Mouse (Mus musculus): Measurements from ENCODE around the gene Palm2. TPM values are rescaled to one million over a fixed set of nuclear protein-coding genes. Genes with fewer than 3 reads are reported as not detected.
A peak's percentile ranks its signal among the peaks of the same experiment; 100 is the strongest.
"Not testable (repeated sequence)": the region's sequence is repeated elsewhere in the genome, so short reads cannot be mapped to it uniquely, and the experiment has no call there.

The Palm2 gene
- 4.0 TPM in 2 replicates for polyA plus RNA-seq (2015; fragmentation: Nextera tagmentation; extraction: Ambion mirVana)

- Histone ChIP-seq H3K27ac (no peak within 1 kb of the TSS), H3K36me3 (no peaks in the 10 kb centered on the region), H3K4me3 (replicated peaks) (peak within 1 kb of the TSS; percentile 59), H3K4me1 (peaks cover 18% of the 10 kb centered on the region), H3K4me2 (peak within 1 kb of the TSS; percentile 99), H3K9me3 (no peaks in the 10 kb centered on the region), H3K27me3 (replicated peaks) (peaks cover 31% of the 10 kb centered on the region), H3K9ac (peak within 1 kb of the TSS; percentile 22; the same call in 1 of the 2 replicates)
- ATAC-seq (ENCODE audit: insufficient read depth, low FRiP score, low read depth): peak; percentile 59
- under 1% methylated on average over 67 of the region's 67 CpGs for WGBS
Observed at GRCm38 (mm10) chr4:57433941-57434704, at the start of gene Palm2. Gene Palm2, plus strand, starts transcription at chr4:57434247.

DNA sequence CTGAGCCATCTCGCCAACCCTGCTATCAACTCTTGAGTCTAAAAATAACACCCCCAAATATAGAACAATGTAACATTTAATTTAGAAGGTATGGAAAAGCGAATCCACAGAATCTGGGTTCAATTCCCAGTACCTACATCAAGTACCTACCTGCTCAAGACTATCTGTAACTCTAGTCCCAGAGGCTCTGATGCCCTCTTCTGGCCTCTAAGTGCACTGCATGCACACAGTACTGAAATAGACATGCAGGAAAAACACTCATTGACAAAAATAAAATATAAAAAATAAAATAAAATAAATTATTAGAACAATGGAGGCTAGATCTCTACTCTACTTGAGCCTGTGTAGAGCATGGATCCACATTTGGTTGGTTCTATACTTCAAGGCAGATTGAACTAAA is 49.7 kb upstream of the Palm2 start:
- 0 out of 2 replicates have a peak, but pooled peaks cover 2% of the 10 kb centered on the region for H3K4me1 ChIP-seq
- ATAC-seq (ENCODE audit: insufficient read depth, low FRiP score, low read depth): no peak
- no peak overlapping the region for H3K27ac ChIP-seq
- no peak overlapping the region for H3K4me2 ChIP-seq
- H3K9ac ChIP-seq: no peak overlapping the region
- 91% methylated on average over 2 of the region's 2 CpGs for whole genome bisulfite sequencing
- H3K27me3 ChIP-seq (replicated peaks): no peaks in the 10 kb centered on the region
- no peak overlapping the region for H3K4me3 ChIP-seq (replicated peaks)
- no peaks in the 10 kb centered on the region for H3K9me3 ChIP-seq
- no peaks in the 10 kb centered on the region for H3K36me3 ChIP-seq

GRCm38 (mm10) chr4:57391103-57391502 is 42.9 kb upstream of the Palm2 start:
- H3K9ac ChIP-seq: no peak overlapping the region
- H3K4me3 ChIP-seq (replicated peaks): no peak overlapping the region
- H3K27me3 ChIP-seq (replicated peaks): no peaks in the 10 kb centered on the region
- H3K27ac ChIP-seq: no peak overlapping the region
- peak; percentile 82 for ATAC-seq (ENCODE audit: insufficient read depth, low FRiP score, low read depth)
- H3K9me3 ChIP-seq: no peaks in the 10 kb centered on the region
- 54% methylated on average over 8 of the region's 8 CpGs for WGBS
- no peak overlapping the region for H3K4me2 ChIP-seq
- no peaks in the 10 kb centered on the region for H3K36me3 ChIP-seq
- no peaks in the 10 kb centered on the region for H3K4me1 ChIP-seq

DNA sequence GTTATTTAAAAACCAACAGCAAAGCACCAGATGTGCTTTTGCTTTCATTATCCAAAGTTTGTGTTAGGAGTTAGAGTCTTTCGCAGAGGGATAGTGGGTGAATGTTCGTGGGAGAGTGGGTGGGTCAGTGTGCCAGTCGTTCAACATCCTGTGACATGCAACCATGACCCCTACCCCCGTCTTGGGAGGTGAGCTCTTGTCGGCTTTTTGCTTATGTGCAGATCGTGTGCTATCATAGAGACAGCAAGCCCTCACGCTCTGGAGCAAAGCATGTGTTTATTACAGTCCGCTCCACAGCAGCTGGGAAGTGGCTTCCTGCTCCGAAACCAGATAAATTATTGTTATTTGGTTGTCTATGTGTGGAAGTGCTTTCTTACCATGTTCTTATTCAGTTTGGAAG is 37.6 kb upstream of the Palm2 start:
- peak overlapping the region; percentile 20; the same call in 1 of the 2 replicates for H3K4me3 ChIP-seq (replicated peaks)

GRCm38 (mm10) chr4:57412385-57412784 is 21.7 kb upstream of the Palm2 start:
- not testable (repeated sequence) for H3K9ac ChIP-seq; H3K27ac ChIP-seq; ATAC-seq (ENCODE audit: insufficient read depth, low FRiP score, low read depth); H3K9me3 ChIP-seq; H3K4me3 ChIP-seq (replicated peaks); H3K4me2 ChIP-seq; H3K4me1 ChIP-seq; H3K27me3 ChIP-seq (replicated peaks); H3K36me3 ChIP-seq
- 60% methylated on average over 6 of the region's 6 CpGs for WGBS

More for the DNA sequence above, 37.6 kb upstream of the Palm2 start:
- Histone ChIP-seq H3K9me3 (no peaks in the 10 kb centered on the region), H3K4me1 (no peaks in the 10 kb centered on the region), H3K27me3 (replicated peaks) (no peaks in the 10 kb centered on the region), H3K27ac (peak overlapping the region; percentile 26; the same call in 1 of the 2 replicates), H3K4me2 (no peak overlapping the region), H3K36me3 (no peaks in the 10 kb centered on the region), H3K9ac (no peak overlapping the region)
- ATAC-seq (ENCODE audit: insufficient read depth, low FRiP score, low read depth): no peak
- 50% methylated on average over 9 of the region's 9 CpGs for WGBS

- WGBS: 49% methylated on average over 7 of the region's 7 CpGs
Observed at GRCm38 (mm10) chr4:57413016-57413415, 21.0 kb upstream of the Palm2 start.

GRCm38 (mm10) chr4:57413670-57414069 is 20.4 kb upstream of the Palm2 start:
- H3K36me3 ChIP-seq; H3K4me1 ChIP-seq; H3K9me3 ChIP-seq; H3K27ac ChIP-seq; ATAC-seq (ENCODE audit: insufficient read depth, low FRiP score, low read depth); H3K4me3 ChIP-seq (replicated peaks); H3K27me3 ChIP-seq (replicated peaks); H3K4me2 ChIP-seq; H3K9ac ChIP-seq: not testable (repeated sequence)
- WGBS: 85% methylated on average over 11 of the region's 11 CpGs

More at GRCm38 (mm10) chr4:57413016-57413415, 21.0 kb upstream of the Palm2 start:
- H3K36me3 ChIP-seq: no peaks in the 10 kb centered on the region
- no peak overlapping the region for H3K4me3 ChIP-seq (replicated peaks)
- no peaks in the 10 kb centered on the region for H3K4me1 ChIP-seq
- H3K27ac ChIP-seq: no peak overlapping the region
- H3K4me2 ChIP-seq: no peak overlapping the region
- no peak for ATAC-seq (ENCODE audit: insufficient read depth, low FRiP score, low read depth)
- no peak overlapping the region for H3K9ac ChIP-seq
- no peaks in the 10 kb centered on the region for H3K9me3 ChIP-seq
- H3K27me3 ChIP-seq (replicated peaks): no peaks in the 10 kb centered on the region

- 84% methylated on average over 7 of the region's 7 CpGs for WGBS
- ATAC-seq (ENCODE audit: insufficient read depth, low FRiP score, low read depth): no peak
Observed at GRCm38 (mm10) chr4:57424011-57424410, 10.0 kb upstream of the Palm2 start.

GRCm38 (mm10) chr4:57428317-57428716 is 5.7 kb upstream of the Palm2 start:
- Histone ChIP-seq H3K27me3 (replicated peaks) (peaks cover 11% of the 10 kb centered on the region; the same call in 1 of the 2 replicates), H3K9me3 (no peaks in the 10 kb centered on the region), H3K27ac (no peak overlapping the region), H3K9ac (no peak overlapping the region), H3K4me2 (no peak overlapping the region), H3K4me1 (no peaks in the 10 kb centered on the region), H3K4me3 (replicated peaks) (no peak overlapping the region), H3K36me3 (no peaks in the 10 kb centered on the region)
- 67% methylated on average over 8 of the region's 8 CpGs for WGBS
- ATAC-seq (ENCODE audit: insufficient read depth, low FRiP score, low read depth): no peak

More at GRCm38 (mm10) chr4:57424011-57424410, 10.0 kb upstream of the Palm2 start:
- no peak overlapping the region for H3K9ac ChIP-seq
- H3K4me2 ChIP-seq: no peak overlapping the region
- no peaks in the 10 kb centered on the region for H3K27me3 ChIP-seq (replicated peaks)
- H3K9me3 ChIP-seq: no peaks in the 10 kb centered on the region
- H3K27ac ChIP-seq: no peak overlapping the region
- H3K4me1 ChIP-seq: no peaks in the 10 kb centered on the region
- no peaks in the 10 kb centered on the region for H3K36me3 ChIP-seq
- no peak overlapping the region for H3K4me3 ChIP-seq (replicated peaks)

- Histone ChIP-seq H3K4me1 (peaks cover 18% of the 10 kb centered on the region), H3K27ac (no peak overlapping the region), H3K9me3 (no peaks in the 10 kb centered on the region), H3K36me3 (no peaks in the 10 kb centered on the region), H3K4me2 (peak overlapping the region; percentile 99), H3K27me3 (replicated peaks) (peaks cover 31% of the 10 kb centered on the region), H3K9ac (peak overlapping the region; percentile 22; the same call in 1 of the 2 replicates), H3K4me3 (replicated peaks) (peak overlapping the region; percentile 59)
- 23% methylated on average over 19 of the region's 19 CpGs for WGBS
- ATAC-seq (ENCODE audit: insufficient read depth, low FRiP score, low read depth): peak; percentile 12; the same call in 1 of the 2 replicates
Observed at GRCm38 (mm10) chr4:57434705-57435360, 786 bp downstream of the Palm2 start.

DNA sequence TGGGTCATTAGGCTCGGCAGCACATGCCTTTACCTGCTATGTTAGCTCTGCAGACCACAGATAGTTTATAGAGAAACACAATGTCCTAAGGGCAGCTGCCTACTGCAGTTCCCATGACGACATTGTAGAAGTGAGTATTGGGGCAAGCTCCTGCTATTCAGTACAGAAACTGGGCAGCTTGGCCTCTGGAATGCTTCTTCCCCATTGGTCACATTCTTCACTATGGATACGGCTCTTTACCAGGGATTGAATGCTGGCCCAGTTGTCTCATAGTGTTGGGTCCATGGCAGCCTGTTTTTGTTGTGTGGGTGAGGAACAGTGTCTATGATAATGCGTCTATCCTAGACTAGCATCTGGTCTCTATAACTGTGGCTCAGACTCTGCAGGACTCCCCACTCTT is 2.2 kb downstream of the Palm2 start:
- 61% methylated on average over 4 of the region's 4 CpGs for WGBS
- ATAC-seq (ENCODE audit: insufficient read depth, low FRiP score, low read depth): no peak
- H3K4me3 ChIP-seq (replicated peaks): no peak overlapping the region

DNA sequence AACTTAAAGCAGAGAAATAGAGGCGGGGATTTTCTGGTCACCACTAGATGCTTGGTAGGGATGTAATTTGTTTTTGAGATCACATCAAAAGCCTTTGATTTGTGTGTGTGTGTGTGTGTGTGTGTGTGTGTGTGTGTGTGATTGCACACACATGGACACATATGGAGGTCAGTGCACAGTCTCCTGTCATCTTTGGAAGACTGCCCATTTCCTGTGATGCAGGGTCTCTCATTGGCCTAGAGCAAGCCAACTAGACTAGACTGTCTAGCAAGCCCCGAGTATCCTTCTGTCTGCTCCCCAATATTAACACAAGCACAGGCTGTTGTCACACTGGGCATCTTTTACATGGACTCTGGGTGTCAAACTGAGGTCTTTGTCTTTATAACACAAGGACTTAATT is 12.0 kb downstream of the Palm2 start:
- no peaks in the 10 kb centered on the region for H3K36me3 ChIP-seq
- H3K9me3 ChIP-seq: no peaks in the 10 kb centered on the region
- 68% methylated on average over 2 of the region's 2 CpGs for WGBS
- ATAC-seq (ENCODE audit: insufficient read depth, low FRiP score, low read depth): no peak; the same call in 1 of the 2 replicates
- H3K4me2 ChIP-seq: no peak overlapping the region
- no peaks in the 10 kb centered on the region for H3K4me1 ChIP-seq
- no peak overlapping the region for H3K4me3 ChIP-seq (replicated peaks)
- H3K27ac ChIP-seq: no peak overlapping the region
- no peaks in the 10 kb centered on the region for H3K27me3 ChIP-seq (replicated peaks)
- H3K9ac ChIP-seq: no peak overlapping the region

More for the DNA sequence above, 2.2 kb downstream of the Palm2 start:
- Histone ChIP-seq H3K4me1 (peaks cover 18% of the 10 kb centered on the region), H3K27me3 (replicated peaks) (peaks cover 31% of the 10 kb centered on the region), H3K36me3 (no peaks in the 10 kb centered on the region), H3K9ac (no peak overlapping the region), H3K27ac (no peak overlapping the region), H3K4me2 (no peak overlapping the region), H3K9me3 (no peaks in the 10 kb centered on the region)
